Mouse (Mus musculus): ENCODE results near the gene Lect2. TPM values are rescaled to one million over a fixed set of nuclear protein-coding genes. Genes with fewer than 3 reads are reported as not detected.

The Lect2 gene
- polyA plus RNA-seq, 1 experiment from 2014 or later, result not detected

GRCm38 (mm10) chr13:56581512-56581911 is 33.2 kb upstream of the Lect2 start:
- Histone ChIP-seq H3K4me1 (peaks cover 40% of the 10 kb centered on the region), H3K4me3 (no peak overlapping the region), H3K9me3 (no peaks in the 10 kb centered on the region), H3K36me3 (no peaks in the 10 kb centered on the region), H3K27ac (peak overlapping the region; percentile 95), H3K27me3 (no peaks in the 10 kb centered on the region), H3K9ac (no peak overlapping the region), H3K4me2 (no peak overlapping the region)
- no peak for ATAC-seq (ENCODE audit: insufficient number of reproducible peaks, insufficient read depth, low FRiP score, low TSS enrichment, low read depth)
- WGBS, result 8% methylated on average over 3 of the region's 3 CpGs

GRCm38 (mm10) chr13:56580450-56580849 is 32.1 kb upstream of the Lect2 start:
- Histone ChIP-seq H3K4me1 (peaks cover 51% of the 10 kb centered on the region), H3K9ac (no peak overlapping the region), H3K4me3 (no peak overlapping the region), H3K27me3 (no peaks in the 10 kb centered on the region), H3K4me2 (no peak overlapping the region), H3K9me3 (no peaks in the 10 kb centered on the region), H3K27ac (peak overlapping the region; percentile 95), H3K36me3 (no peaks in the 10 kb centered on the region)
- no peak for ATAC-seq (ENCODE audit: insufficient number of reproducible peaks, insufficient read depth, low FRiP score, low TSS enrichment, low read depth)
- 75% methylated on average over 5 of the region's 5 CpGs for WGBS

- H3K36me3 ChIP-seq, result no peaks in the 10 kb centered on the region
- H3K9me3 ChIP-seq, result no peaks in the 10 kb centered on the region
- H3K9ac ChIP-seq, result no peak overlapping the region
- no peaks in the 10 kb centered on the region for H3K27me3 ChIP-seq
- H3K4me1 ChIP-seq, result peaks cover 51% of the 10 kb centered on the region
- H3K27ac ChIP-seq, result no peak overlapping the region
- no peak overlapping the region for H3K4me2 ChIP-seq
- no peak overlapping the region for H3K4me3 ChIP-seq
- no peak for ATAC-seq (ENCODE audit: insufficient number of reproducible peaks, insufficient read depth, low FRiP score, low TSS enrichment, low read depth)
- 75% methylated on average over 5 of the region's 5 CpGs for WGBS
These were observed 29.8 kb upstream of the Lect2 start for GRCm38 (mm10) chr13:56578097-56578496.

GRCm38 (mm10) chr13:56575701-56576321 is 27.5 kb upstream of the Lect2 start:
- H3K36me3 ChIP-seq, result no peaks in the 10 kb centered on the region
- H3K27ac ChIP-seq, result peak overlapping the region; percentile 83
- H3K4me1 ChIP-seq, result peaks cover 45% of the 10 kb centered on the region
- H3K4me2 ChIP-seq, result no peak overlapping the region
- no peak overlapping the region for H3K4me3 ChIP-seq
- no peak overlapping the region for H3K9ac ChIP-seq
- 40% methylated on average over 12 of the region's 12 CpGs for WGBS
- ATAC-seq (ENCODE audit: insufficient number of reproducible peaks, insufficient read depth, low FRiP score, low TSS enrichment, low read depth), result no peak
- no peaks in the 10 kb centered on the region for H3K27me3 ChIP-seq
- no peaks in the 10 kb centered on the region for H3K9me3 ChIP-seq

- Histone ChIP-seq H3K27ac (0 out of 2 replicates have a peak overlapping the region, but pooled peaks have one; percentile 83), H3K4me2 (no peak overlapping the region), H3K9ac (no peak overlapping the region), H3K4me3 (no peak overlapping the region), H3K36me3 (no peaks in the 10 kb centered on the region), H3K27me3 (no peaks in the 10 kb centered on the region), H3K9me3 (no peaks in the 10 kb centered on the region), H3K4me1 (peaks cover 44% of the 10 kb centered on the region)
- ATAC-seq (ENCODE audit: insufficient number of reproducible peaks, insufficient read depth, low FRiP score, low TSS enrichment, low read depth), result no peak
- 72% methylated on average over 4 of the region's 4 CpGs for WGBS
These were observed 26.8 kb upstream of the Lect2 start for GRCm38 (mm10) chr13:56575074-56575473.

- ATAC-seq (ENCODE audit: insufficient number of reproducible peaks, insufficient read depth, low FRiP score, low TSS enrichment, low read depth), result no peak
- H3K9ac ChIP-seq, result no peak overlapping the region
- no peak overlapping the region for H3K27ac ChIP-seq
- H3K9me3 ChIP-seq, result no peaks in the 10 kb centered on the region
- no peaks in the 10 kb centered on the region for H3K27me3 ChIP-seq
- 83% methylated on average over 8 of the region's 8 CpGs for WGBS
- no peaks in the 10 kb centered on the region for H3K36me3 ChIP-seq
- peaks cover 41% of the 10 kb centered on the region for H3K4me1 ChIP-seq
- H3K4me3 ChIP-seq, result no peak overlapping the region
- H3K4me2 ChIP-seq, result no peak overlapping the region
These were observed 23.3 kb upstream of the Lect2 start for GRCm38 (mm10) chr13:56571645-56572044.

- peaks cover 6% of the 10 kb centered on the region for H3K4me1 ChIP-seq
- no peak overlapping the region for H3K9ac ChIP-seq
- no peak overlapping the region for H3K4me2 ChIP-seq
- H3K27ac ChIP-seq, result no peak overlapping the region
- no peaks in the 10 kb centered on the region for H3K36me3 ChIP-seq
- H3K9me3 ChIP-seq, result no peaks in the 10 kb centered on the region
- no peak overlapping the region for H3K4me3 ChIP-seq
- ATAC-seq (ENCODE audit: insufficient number of reproducible peaks, insufficient read depth, low FRiP score, low TSS enrichment, low read depth), result no peak
- whole genome bisulfite sequencing, result 50% methylated on average over 10 of the region's 10 CpGs
- no peaks in the 10 kb centered on the region for H3K27me3 ChIP-seq
These were observed 18.0 kb upstream of the Lect2 start for GRCm38 (mm10) chr13:56566336-56566735.

GRCm38 (mm10) chr13:56563075-56563474 is 14.8 kb upstream of the Lect2 start:
- 39% methylated on average over 6 of the region's 6 CpGs for WGBS
- no peak overlapping the region for H3K4me2 ChIP-seq
- H3K4me1 ChIP-seq, result peaks cover 6% of the 10 kb centered on the region
- no peak overlapping the region for H3K27ac ChIP-seq
- H3K36me3 ChIP-seq, result no peaks in the 10 kb centered on the region
- ATAC-seq (ENCODE audit: insufficient number of reproducible peaks, insufficient read depth, low FRiP score, low TSS enrichment, low read depth), result no peak
- H3K9me3 ChIP-seq, result no peaks in the 10 kb centered on the region
- no peaks in the 10 kb centered on the region for H3K27me3 ChIP-seq
- H3K9ac ChIP-seq, result no peak overlapping the region
- no peak overlapping the region for H3K4me3 ChIP-seq

- H3K4me3 ChIP-seq, result no peak overlapping the region
- no peaks in the 10 kb centered on the region for H3K9me3 ChIP-seq
- H3K9ac ChIP-seq, result no peak overlapping the region
- H3K27me3 ChIP-seq, result no peaks in the 10 kb centered on the region
- 53% methylated on average over 8 of the region's 8 CpGs for WGBS
- H3K36me3 ChIP-seq, result no peaks in the 10 kb centered on the region
- ATAC-seq (ENCODE audit: insufficient number of reproducible peaks, insufficient read depth, low FRiP score, low TSS enrichment, low read depth), result no peak
- no peaks in the 10 kb centered on the region; the same call in 1 of the 2 replicates for H3K4me1 ChIP-seq
- no peak overlapping the region for H3K27ac ChIP-seq
- no peak overlapping the region for H3K4me2 ChIP-seq
These were observed 12.8 kb upstream of the Lect2 start for GRCm38 (mm10) chr13:56561129-56561528.

GRCm38 (mm10) chr13:56559841-56560370 is 11.6 kb upstream of the Lect2 start:
- WGBS, result 86% methylated on average over 6 of the region's 6 CpGs
- Histone ChIP-seq H3K9me3 (no peaks in the 10 kb centered on the region), H3K9ac (no peak overlapping the region), H3K27ac (no peak overlapping the region), H3K4me1 (no peaks in the 10 kb centered on the region), H3K4me3 (no peak overlapping the region), H3K27me3 (no peaks in the 10 kb centered on the region), H3K36me3 (no peaks in the 10 kb centered on the region), H3K4me2 (no peak overlapping the region)
- ATAC-seq (ENCODE audit: insufficient number of reproducible peaks, insufficient read depth, low FRiP score, low TSS enrichment, low read depth), result no peak

GRCm38 (mm10) chr13:56558811-56559210 is 10.5 kb upstream of the Lect2 start:
- no peak overlapping the region for H3K4me3 ChIP-seq
- H3K36me3 ChIP-seq, result no peaks in the 10 kb centered on the region
- no peak for ATAC-seq (ENCODE audit: insufficient number of reproducible peaks, insufficient read depth, low FRiP score, low TSS enrichment, low read depth)
- no peak overlapping the region for H3K9ac ChIP-seq
- H3K9me3 ChIP-seq, result no peaks in the 10 kb centered on the region
- peaks cover 8% of the 10 kb centered on the region; the same call in 1 of the 2 replicates for H3K4me1 ChIP-seq
- no peak overlapping the region for H3K27ac ChIP-seq
- H3K27me3 ChIP-seq, result no peaks in the 10 kb centered on the region
- no peak overlapping the region for H3K4me2 ChIP-seq
- WGBS, result 51% methylated on average over 3 of the region's 3 CpGs

- no peaks in the 10 kb centered on the region for H3K27me3 ChIP-seq
- no peak overlapping the region for H3K4me3 ChIP-seq
- no peak overlapping the region for H3K9ac ChIP-seq
- WGBS, result 65% methylated on average over 3 of the region's 3 CpGs
- peaks cover 14% of the 10 kb centered on the region for H3K4me1 ChIP-seq
- H3K36me3 ChIP-seq, result no peaks in the 10 kb centered on the region
- ATAC-seq (ENCODE audit: insufficient number of reproducible peaks, insufficient read depth, low FRiP score, low TSS enrichment, low read depth), result no peak
- no peak overlapping the region for H3K4me2 ChIP-seq
- no peaks in the 10 kb centered on the region for H3K9me3 ChIP-seq
- no peak overlapping the region for H3K27ac ChIP-seq
These were observed 8.4 kb upstream of the Lect2 start for GRCm38 (mm10) chr13:56556701-56557100.

Measured in embryonic facial prominence, embryonic 13.5 days (tissue).